Mouse (Mus musculus): ENCODE data around the gene Vamp5. TPM values are rescaled to one million over a fixed set of nuclear protein-coding genes. Genes with fewer than 3 reads are reported as not detected.

Gene Vamp5
- polyA plus RNA-seq, 1 experiment from 2014 or later = 24.7 TPM

DNA sequence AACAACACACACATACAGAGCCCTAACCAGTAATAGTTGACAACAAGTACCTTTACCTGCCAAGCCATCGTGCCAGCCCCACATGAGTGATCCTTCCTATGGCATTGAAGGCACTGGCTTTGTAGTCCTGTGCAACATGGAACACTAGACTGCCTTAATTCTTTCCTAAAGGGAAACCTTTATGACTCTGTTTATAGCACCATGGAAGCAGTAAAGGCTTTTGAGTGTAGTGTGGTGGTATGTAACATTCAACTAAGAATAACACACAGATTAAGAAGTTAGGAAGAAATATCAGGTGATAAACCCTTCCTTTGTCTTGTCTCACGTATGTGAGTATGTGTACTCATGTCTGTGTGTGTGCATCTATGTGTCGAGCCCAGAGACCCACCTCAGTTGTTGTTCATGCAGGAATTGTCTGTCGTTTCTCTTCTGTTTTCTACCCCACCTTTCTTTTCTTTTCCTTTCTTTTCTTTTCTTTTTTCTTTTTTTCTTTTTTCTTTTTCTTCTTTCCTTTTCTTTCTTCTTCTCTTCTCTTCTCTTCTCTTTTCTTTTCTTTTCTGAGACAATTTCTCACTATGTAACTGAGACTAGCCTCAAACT, 13.3 kb downstream of the Vamp5 start, which contains the start of gene Rnf181:
TSS of gene Rnf181 (minus strand) at position 113 of the 600 bp plus-strand sequence.
- DNase-seq (ENCODE audit: low spot score) = no peak

DNA sequence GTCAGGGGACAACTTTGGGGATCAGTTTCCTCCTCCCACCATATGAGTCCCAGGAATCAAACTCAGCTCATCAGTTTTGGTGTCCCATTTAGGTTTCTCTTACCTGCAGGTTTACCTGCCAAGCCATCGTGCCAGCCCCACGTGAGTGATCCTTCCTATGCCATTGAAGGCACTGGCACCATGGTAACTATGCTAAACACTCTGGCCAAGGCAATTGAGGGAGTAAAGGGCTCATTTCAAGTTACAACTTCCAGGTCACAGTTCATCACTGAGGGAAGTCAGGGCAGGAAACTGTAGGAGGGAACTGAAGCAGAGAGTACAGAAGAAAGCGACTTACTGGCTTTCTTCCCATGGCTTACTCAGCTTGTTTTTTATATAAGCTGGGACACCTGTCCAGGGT, 14.0 kb downstream of the Vamp5 start:
- DNase-seq (ENCODE audit: low spot score) = no peak

DNA sequence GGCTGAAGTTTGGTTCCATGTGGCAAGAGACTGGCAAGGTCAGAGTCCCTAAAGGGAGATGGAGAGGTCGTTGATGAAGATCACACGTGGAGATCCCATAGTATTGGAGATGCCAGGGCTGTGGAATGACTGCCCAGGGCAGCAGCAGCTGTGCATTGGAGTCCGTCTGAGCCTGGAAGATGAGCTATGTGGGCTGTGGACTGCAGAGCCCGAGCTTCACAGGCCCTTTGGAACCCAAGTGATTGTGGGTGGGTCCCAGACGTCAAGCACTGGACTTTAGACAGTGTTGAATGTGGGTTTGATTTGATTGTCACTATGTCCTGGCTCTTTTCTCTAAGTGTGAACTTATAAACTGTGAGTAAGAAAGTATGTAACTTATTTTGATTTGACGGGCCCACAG, 15.3 kb downstream of the Vamp5 start:
- no peak for DNase-seq (ENCODE audit: low spot score)

DNA sequence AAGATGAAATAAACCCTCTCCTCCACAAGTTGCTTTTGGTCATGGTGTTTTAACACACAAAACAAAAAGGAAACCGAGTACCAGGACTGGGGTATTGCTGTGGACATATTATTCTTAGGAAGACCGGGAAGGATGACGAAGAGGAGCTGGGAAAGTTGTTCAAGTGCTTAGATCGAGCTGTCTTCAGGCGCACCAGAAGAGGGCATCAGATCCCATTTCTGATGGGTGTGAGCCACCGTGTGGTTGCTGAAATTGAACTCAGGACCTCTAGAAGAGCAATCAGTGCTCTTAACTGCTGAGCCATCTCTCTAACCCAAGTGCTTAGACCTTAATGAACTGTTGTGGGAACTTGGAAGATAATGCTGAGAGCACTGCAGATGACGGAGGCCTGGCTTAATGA, 16.3 kb downstream of the Vamp5 start:
- no peak for DNase-seq (ENCODE audit: low spot score)

DNA sequence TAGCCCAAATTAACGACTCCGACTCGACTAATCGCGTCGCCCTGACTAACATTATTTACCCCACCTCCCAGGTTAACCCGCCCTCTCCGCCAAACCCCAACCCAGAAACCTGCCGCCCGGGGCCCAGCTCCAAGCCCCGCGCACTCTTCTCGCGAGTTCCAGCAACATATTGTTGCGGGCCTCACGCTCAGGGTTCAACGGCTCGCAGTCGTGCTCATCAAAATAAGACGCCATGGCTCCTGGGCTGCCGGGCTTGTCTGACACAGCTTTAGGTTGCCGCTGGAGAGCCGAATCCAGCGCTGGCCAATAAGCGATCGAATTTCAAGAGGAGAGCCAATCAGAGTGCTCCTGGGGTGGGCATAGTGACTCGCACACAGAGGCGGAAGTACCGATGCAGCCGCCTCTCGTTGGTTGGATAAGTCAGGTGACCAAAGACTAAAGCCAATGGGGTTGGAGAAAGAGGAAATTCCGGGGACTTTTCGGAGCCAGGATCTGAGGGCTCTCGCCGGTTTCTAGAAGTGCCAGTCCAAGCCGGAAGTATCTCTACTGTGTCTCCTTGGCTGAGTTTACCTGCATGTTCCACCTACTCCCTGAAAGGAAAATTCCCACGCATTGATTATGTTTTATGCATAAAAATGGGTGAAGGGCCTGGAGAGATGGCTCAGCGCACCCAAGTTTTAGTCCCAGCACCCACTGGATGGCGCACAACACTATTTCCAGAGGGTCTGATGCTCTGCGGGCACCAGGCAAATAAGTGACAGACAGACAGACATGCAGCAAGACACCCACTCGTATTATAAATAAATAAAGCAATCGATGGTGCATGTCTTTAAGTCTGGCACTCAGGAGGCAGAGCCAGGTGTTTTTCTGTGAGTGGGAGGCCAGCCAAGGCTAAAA, 17.9 kb downstream of the Vamp5 start:
- peak; percentile 98 for DNase-seq (ENCODE audit: low spot score)

DNA sequence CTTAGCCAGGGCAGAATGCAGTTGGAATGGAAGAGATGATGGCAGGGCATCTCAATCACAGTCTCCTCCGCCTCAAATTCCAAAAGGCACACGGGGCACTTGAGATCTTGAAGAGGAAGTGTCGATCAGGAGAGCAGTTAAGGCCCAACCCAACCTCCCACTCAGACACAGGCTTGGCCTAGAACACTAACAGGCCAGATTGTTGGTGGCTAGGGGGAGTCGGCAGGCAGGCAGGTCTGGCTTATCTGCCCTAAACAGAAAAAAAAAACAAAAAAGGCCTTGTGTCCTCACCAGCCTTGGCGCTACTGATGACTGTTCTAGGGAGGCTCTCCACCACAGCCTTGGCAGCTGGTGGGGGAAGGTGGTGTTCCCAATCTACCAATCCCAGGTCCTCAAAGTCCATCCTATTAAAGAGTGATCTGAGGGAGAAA, 19.1 kb downstream of the Vamp5 start:
- no peak for DNase-seq (ENCODE audit: low spot score)

DNA sequence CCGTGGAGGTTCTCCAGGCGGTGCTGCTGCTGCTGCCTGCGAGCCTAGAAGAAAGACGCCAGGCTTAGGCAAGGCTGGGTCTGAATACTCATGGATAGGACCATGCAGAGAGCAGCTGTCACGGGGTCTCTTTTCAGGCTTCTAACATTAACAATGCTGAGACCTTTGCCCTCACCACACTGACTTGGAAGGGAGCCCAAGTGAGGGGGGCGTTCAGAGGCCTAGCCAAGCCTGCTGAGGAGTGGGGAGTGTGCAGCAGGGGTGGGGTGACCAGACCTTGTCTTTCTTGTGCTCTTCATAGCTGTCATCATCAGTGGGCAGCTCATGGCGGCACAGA, 19.7 kb downstream of the Vamp5 start:
- no peak for DNase-seq (ENCODE audit: low spot score)

DNA sequence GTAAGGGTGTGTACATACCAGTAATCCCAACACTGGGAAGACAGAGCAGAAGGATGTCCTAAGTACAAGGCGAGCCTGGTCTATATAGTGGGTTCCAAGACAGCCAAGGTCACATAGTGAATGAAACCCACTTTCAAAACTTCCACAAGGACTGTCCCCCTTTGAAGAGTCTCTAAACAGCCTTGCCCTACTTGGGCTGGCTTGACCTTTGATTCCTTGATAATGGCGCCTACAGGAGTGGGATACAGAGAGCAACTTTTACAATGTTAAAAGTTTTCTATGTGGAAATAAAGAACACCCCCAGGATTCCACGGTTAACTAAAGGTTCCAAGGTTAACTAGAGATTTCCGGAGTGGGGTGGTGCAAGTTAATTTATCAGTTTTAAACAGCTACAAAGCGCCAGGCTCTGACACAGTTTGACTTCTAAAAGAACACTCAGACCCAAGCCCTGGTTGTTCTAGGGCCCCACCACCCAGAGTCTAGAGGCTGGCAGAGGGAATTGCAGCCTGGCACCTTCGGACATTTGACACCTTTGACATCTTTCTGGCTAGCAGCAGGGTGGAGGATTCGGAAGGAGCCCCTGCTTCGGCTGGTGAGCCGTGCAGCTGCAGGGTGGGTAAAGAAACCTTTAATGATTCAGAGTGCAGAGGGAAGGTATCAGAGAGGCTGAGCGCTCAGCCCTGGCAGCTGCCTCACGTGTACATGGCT, 20.2 kb downstream of the Vamp5 start:
- no peak for DNase-seq (ENCODE audit: low spot score)

DNA sequence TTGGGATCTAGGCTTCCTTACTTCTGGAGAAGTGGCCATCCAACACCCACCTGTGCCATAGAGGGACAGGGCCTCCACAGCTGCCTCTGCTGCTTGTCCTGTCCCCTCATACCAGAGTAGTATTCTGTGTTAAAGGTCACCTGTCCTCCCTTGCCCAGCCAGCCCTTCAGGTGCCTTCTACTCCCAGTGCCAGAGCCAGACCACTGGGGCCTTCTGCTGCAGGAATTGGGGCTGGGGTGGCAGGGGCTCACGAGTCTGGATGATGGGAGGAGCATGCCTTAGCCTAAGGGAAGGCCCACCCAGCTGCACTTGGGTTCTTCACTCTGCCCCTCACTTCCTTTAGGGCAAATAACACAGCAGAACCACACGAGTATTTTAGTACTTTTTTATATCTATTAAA, 20.9 kb downstream of the Vamp5 start:
- no peak for DNase-seq (ENCODE audit: low spot score)

DNA sequence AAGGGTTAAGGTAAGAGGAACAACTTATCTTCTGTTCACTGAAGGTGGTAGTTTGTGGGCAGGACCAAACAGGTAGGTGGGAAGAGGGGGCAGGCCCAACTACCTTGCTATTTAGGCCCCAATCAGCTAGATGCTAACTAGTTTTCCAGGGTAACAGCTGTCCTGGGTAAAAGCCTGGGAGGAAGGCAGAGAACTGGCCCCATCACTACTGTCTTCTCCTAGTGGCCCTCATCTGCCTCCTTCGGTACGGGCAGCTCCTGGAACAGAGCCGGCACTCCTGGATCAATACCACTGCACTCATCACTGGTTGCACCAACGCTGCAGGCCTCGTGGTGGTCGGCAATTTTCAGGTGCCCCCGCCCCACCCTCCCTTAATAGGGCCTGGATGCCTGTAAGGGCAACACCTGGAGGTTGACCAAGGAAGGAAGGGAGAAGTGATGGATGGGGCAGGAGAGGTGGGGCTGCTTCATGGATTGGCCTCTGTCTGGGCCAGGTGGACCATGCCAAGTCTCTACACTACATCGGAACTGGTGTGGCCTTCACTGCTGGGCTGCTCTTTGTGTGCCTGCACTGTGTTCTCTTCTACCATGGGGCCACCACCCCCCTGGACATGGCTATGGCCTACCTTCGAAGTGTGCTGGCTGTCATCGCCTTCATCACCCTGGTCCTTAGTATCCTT, 22.0 kb downstream of the Vamp5 start:
- DNase-seq (ENCODE audit: low spot score) = no peak

DNA sequence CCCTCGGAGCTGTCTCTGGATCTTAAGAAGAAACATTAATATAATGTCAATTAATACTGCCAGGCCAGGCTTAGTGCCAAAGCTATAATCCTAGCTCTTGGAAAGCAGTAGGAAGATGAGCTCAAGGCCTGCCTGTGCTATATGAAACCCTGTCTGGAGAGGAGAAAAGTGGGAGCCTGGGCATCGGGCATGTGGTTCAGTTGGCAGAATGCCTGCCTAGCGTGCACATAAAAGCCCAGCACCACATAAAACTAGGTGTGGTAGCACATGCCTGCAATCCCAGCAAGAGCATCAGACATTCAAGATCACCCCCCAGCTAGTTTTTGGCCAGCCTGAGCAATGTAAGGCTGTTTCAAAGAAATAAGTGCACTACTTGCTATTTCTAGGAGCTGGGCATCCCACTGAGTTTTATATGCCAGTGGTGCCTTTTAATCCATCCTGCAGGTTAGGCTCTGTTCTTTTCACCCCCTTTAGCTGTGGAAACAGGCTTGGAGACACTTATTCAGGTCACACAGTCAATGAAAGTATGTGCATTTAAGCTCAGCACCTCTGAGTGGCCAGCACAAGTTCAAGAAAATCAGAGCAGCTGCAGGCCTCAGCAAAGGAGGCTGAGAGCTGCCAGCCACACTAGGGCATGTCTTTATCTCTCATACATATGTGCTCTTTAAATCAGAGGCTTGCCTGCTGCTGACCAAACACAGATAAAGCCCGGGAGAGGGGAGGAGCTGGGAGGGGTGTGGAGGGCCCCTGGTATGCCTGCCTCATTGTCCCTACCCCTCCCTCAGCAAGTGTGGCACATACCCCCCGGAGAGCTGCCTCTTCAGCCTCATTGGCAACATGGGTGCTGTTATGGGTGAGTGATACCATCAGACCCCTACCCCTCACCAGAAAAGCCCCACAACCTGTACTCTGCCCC, 22.8 kb downstream of the Vamp5 start:
- DNase-seq (ENCODE audit: low spot score) = no peak

DNA sequence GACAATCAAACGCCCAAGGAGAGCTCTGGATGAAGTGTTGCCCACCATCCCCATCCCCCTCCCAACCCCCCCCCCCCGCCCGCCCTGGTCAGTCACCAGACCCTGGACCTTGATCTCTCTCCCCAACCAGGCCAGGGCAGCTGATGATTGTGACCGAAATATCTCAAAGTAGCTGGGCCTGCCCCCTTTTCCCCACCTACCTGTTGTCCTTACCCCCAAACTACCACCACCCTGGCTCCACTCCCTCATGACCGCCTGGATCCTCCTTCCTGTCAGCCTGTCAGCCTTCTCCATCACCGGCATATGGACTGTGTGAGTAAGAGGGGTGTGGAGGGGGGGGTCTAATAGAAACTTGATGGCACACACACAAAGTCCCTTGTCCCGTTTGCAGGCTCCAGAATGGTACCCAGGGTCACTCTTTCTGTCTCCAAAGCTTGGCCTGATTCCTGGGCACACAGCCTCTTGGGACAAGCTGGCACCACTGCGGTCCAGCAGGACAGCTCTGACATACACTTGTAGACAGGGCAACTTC, 24.2 kb downstream of the Vamp5 start:
- DNase-seq (ENCODE audit: low spot score) = no peak

DNA sequence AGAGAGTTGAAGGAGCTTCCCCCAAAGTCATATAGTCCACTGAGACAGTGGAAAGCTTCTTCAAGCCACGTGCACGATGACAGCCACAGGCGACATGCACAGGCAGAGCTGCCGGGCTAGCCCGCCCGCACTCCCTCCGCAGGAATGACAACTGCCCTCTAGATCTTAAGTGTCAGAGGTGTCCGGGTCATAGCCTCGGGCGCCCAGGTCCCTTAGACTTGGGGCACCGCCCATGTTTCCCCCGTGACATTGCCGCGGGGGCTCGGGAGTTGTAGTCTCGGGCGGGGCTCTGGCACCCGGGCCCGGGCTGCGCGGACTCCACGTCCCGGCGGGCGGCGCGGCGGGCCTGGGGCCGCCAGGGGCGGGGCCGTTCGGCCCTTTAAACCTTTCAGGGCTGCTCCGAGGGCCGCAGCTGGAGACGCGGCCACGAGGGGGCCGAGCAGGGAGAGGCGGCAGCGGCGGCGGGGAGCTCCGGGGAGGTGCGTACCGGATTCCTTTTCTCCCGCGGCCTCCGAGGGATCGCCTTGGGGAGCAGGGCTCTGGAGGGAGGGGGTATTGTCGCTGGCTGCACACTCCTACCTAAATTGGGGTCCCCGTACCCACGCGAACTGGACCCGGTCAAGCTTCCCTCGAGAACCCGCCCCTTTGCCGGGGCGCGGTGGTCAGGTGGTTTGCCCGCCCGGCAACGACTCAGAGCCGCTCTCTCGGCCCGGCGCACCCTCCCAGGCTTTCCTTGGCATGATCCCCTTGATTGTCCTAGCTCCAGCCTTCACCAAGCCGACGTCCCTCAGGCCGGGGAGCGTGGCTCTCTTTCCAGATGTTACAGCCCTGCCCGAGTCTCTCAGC, 25.0 kb downstream of the Vamp5 start, which contains the start of gene Tmem150a:
TSS of gene Tmem150a (plus strand) at position 382 of the 846 bp plus-strand sequence.
- DNase-seq (ENCODE audit: low spot score) = peak; percentile 46

DNA sequence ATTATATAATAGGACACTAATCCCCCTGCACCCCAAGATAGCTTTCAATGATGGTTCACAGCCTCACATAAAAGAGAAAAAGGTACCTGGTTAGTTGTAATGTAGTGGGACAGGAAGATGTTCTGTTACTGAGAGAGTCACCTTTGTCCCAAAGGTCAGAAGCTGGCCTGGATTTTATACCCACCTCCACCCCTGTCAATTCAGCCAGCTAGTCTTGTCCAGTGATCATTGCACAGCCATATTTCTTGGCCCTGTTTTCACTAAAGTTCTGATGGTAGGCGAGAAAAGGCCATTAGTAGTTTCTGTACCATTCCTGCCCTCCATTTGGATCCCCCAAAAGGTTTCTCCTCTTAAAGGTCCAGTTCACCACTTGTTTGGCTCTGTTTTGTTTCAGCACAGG, 26.2 kb downstream of the Vamp5 start:
- DNase-seq (ENCODE audit: low spot score) = no peak

DNA sequence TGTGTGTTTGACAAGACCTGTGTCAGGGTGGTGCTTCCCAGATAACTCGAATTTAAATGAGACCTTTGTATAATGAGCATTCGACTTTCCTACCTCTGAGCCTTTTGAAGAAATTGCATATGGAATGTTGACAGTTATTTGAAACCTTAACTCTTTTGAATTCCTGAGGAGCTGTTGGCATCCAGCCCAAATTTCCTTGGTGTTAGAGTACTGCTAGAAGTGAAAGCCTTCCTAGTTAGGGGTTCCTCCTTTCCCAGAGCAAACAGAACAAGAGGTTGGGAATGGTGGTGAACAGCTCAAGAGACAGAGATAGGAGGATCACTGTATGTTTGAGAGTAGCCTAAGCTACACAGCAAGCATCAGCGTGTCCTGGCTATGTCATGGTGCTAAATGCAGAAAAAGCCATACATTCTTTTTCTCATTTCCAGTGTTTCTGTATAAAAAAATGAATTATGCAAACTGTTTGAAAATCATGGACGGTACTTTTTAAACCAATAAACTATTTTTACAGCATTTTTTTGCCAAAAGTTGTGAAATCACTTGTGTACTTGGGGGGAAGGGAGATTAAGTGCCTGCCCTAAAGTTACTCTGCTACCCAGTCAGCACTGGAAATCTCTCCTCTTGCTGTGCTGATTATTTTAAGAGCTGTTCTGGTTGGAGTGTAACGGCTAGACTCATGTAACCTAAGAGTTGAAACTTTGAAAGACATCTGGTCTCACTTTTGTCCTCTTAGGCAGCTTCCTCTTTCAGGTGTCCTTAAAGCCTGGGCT, 27.4 kb downstream of the Vamp5 start:
- DNase-seq (ENCODE audit: low spot score) = no peak

DNA sequence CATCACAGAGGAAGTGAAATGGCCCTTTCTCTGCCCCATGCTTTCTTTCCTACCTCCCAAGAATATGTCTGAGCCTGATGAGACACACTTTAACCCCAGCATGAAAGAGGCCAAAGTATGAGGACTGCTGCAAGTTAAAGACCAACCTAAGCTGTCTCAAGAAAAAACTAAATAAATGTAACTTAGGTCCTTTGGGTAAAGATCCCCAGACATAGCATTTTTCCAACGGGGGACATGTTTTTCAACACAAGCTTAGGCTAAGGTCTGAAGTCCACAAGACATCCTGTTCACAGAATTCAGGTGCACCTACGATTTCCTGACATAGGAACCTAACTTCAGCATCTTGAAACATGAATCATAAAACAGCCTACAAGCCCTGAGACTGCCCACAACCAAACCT, 30.1 kb downstream of the Vamp5 start:
- DNase-seq (ENCODE audit: low spot score) = no peak

DNA sequence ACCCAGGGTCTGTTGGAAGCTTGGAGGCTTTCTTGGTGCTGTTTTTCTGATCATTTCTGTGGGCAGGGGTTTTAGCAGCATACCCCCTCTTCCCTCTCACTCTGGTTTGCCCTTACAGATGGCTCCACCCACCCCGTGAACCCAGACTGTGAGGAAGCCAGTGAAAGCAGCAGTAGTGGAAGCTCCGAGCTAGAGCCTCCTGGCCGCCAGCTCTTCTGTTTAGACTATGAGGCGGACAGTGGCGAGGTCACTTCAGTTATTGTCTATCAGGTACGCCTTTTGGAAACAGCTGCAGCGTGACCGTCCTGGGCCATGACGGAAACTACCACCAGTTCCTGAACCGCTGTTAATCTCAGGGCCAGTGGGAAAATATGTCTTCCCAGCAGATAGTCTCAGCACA, 31.9 kb downstream of the Vamp5 start:
- no peak for DNase-seq (ENCODE audit: low spot score)

DNA sequence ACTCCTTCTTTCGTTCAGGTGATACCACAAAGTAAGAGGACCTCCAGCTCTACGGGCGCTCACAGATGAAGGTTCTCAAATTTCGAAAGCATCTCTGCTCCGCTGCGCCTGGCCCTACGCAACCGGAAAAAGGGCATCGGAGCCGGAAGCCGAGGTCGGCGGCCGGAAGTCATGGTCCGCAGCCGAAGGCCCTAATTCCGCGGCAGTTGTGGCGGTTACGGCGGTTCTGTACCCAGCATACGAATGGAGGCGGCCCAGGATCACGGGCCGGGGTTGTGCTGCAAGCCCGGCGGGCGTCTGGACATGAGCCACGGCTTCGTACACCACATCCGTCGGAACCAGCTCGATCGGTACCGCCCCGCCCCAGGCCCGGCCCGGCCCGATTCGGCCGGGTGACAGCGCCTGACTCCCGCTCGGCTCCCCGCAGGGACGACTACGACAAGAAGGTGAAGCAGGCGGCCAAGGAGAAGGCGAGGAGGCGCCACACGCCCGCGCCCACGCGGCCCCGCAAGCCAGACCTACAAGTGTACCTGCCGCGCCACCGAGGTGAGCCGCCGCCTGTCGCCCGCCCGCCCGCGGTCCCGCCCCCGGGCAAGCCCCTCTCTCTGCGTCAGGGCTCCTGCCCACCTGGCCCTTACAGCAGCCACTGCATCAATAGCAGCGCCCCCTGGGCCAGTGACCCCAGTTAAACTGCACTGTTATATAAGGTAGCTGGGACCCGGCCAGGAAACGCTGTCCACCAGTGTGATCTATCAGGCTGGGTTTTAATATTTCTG, 32.9 kb downstream of the Vamp5 start, which contains the start of gene 0610030E20Rik:
TSS of gene 0610030E20Rik (plus strand) at position 152 of the 776 bp plus-strand sequence.
- DNase-seq (ENCODE audit: low spot score) = peak; percentile 76

All from thymus, postnatal 0 days (tissue).